Mouse (Mus musculus): ENCODE results near the gene Sorbs2. TPM values are rescaled to one million over a fixed set of nuclear protein-coding genes. Genes with fewer than 3 reads are reported as not detected.

The Sorbs2 gene
- polyA plus RNA-seq, 1 experiment from 2014 or later, result 32.2 TPM

GRCm38 (mm10) chr8:45554627-45555026 is 47.0 kb downstream of the Sorbs2 start:
- 60% methylated on average over 4 of the region's 4 CpGs for WGBS
- DNase-seq (ENCODE audit: low spot score) (peak; percentile 8), ATAC-seq (ENCODE audit: low read depth) (no peak)
- Histone ChIP-seq H3K4me1 (ENCODE audit: control insufficient read depth, insufficient read depth, low read length) (no peaks in the 10 kb centered on the region), H3K4me3 (ENCODE audit: low read depth, low read length) (no peak overlapping the region), H3K27me3 (replicated peaks; ENCODE audit: control insufficient read depth, insufficient read depth, low read length) (no peaks in the 10 kb centered on the region), H3K4me2 (ENCODE audit: low read depth, low read length) (no peak overlapping the region), H3K9me3 (ENCODE audit: control insufficient read depth, low read length) (no peaks in the 10 kb centered on the region), H3K36me3 (ENCODE audit: control insufficient read depth, insufficient read depth, low read length) (no peaks in the 10 kb centered on the region), H3K27ac (replicated peaks; ENCODE audit: low read depth, low read length) (no peak overlapping the region), H3K9ac (ENCODE audit: low read depth, low read length) (no peak overlapping the region)

GRCm38 (mm10) chr8:45557936-45558335 is 50.3 kb downstream of the Sorbs2 start:
- no peak overlapping the region for H3K4me3 ChIP-seq (ENCODE audit: low read depth, low read length)
- H3K9me3 ChIP-seq (ENCODE audit: control insufficient read depth, low read length), result no peaks in the 10 kb centered on the region
- no peak overlapping the region for H3K27ac ChIP-seq (replicated peaks; ENCODE audit: low read depth, low read length)
- H3K27me3 ChIP-seq (replicated peaks; ENCODE audit: control insufficient read depth, insufficient read depth, low read length), result no peaks in the 10 kb centered on the region
- no peaks in the 10 kb centered on the region for H3K36me3 ChIP-seq (ENCODE audit: control insufficient read depth, insufficient read depth, low read length)
- DNase-seq (ENCODE audit: low spot score) (peak; percentile 75), ATAC-seq (ENCODE audit: low read depth) (peak; percentile 89; the same call in 1 of the 2 replicates)
- no peaks in the 10 kb centered on the region for H3K4me1 ChIP-seq (ENCODE audit: control insufficient read depth, insufficient read depth, low read length)
- H3K9ac ChIP-seq (ENCODE audit: low read depth, low read length), result no peak overlapping the region
- no peak overlapping the region for H3K4me2 ChIP-seq (ENCODE audit: low read depth, low read length)
- 47% methylated on average over 3 of the region's 3 CpGs for WGBS

GRCm38 (mm10) chr8:45558426-45558825 is 50.8 kb downstream of the Sorbs2 start:
- H3K4me3 ChIP-seq (ENCODE audit: low read depth, low read length), result no peak overlapping the region
- no peaks in the 10 kb centered on the region for H3K36me3 ChIP-seq (ENCODE audit: control insufficient read depth, insufficient read depth, low read length)
- no peaks in the 10 kb centered on the region for H3K4me1 ChIP-seq (ENCODE audit: control insufficient read depth, insufficient read depth, low read length)
- no peak overlapping the region for H3K9ac ChIP-seq (ENCODE audit: low read depth, low read length)
- 80% methylated on average over 5 of the region's 5 CpGs for WGBS
- DNase-seq (ENCODE audit: low spot score), result no peak
- no peaks in the 10 kb centered on the region for H3K27me3 ChIP-seq (replicated peaks; ENCODE audit: control insufficient read depth, insufficient read depth, low read length)
- no peaks in the 10 kb centered on the region for H3K9me3 ChIP-seq (ENCODE audit: control insufficient read depth, low read length)
- no peak for ATAC-seq (ENCODE audit: low read depth)
- H3K4me2 ChIP-seq (ENCODE audit: low read depth, low read length), result no peak overlapping the region
- no peak overlapping the region for H3K27ac ChIP-seq (replicated peaks; ENCODE audit: low read depth, low read length)

- ATAC-seq (ENCODE audit: low read depth) (no peak), DNase-seq (ENCODE audit: low spot score) (no peak)
- Histone ChIP-seq H3K27me3 (replicated peaks; ENCODE audit: control insufficient read depth, insufficient read depth, low read length) (no peaks in the 10 kb centered on the region), H3K4me3 (ENCODE audit: low read depth, low read length) (no peak overlapping the region), H3K4me1 (ENCODE audit: control insufficient read depth, insufficient read depth, low read length) (no peaks in the 10 kb centered on the region), H3K9me3 (ENCODE audit: control insufficient read depth, low read length) (no peaks in the 10 kb centered on the region), H3K27ac (replicated peaks; ENCODE audit: low read depth, low read length) (no peak overlapping the region), H3K4me2 (ENCODE audit: low read depth, low read length) (no peak overlapping the region), H3K9ac (ENCODE audit: low read depth, low read length) (no peak overlapping the region), H3K36me3 (ENCODE audit: control insufficient read depth, insufficient read depth, low read length) (no peaks in the 10 kb centered on the region)
- WGBS, result 87% methylated on average over 6 of the region's 6 CpGs
Measured at GRCm38 (mm10) chr8:45559176-45559820, 51.7 kb downstream of the Sorbs2 start.

GRCm38 (mm10) chr8:45565189-45565588 is 57.6 kb downstream of the Sorbs2 start:
- Histone ChIP-seq H3K4me3 (ENCODE audit: low read depth, low read length) (no peak overlapping the region), H3K4me1 (ENCODE audit: control insufficient read depth, insufficient read depth, low read length) (no peaks in the 10 kb centered on the region), H3K36me3 (ENCODE audit: control insufficient read depth, insufficient read depth, low read length) (no peaks in the 10 kb centered on the region), H3K4me2 (ENCODE audit: low read depth, low read length) (no peak overlapping the region), H3K27me3 (replicated peaks; ENCODE audit: control insufficient read depth, insufficient read depth, low read length) (no peaks in the 10 kb centered on the region), H3K9me3 (ENCODE audit: control insufficient read depth, low read length) (peaks cover 18% of the 10 kb centered on the region; the same call in 1 of the 2 replicates), H3K27ac (replicated peaks; ENCODE audit: low read depth, low read length) (no peak overlapping the region), H3K9ac (ENCODE audit: low read depth, low read length) (no peak overlapping the region)
- 80% methylated on average over 1 of the region's 1 CpGs for WGBS
- ATAC-seq (ENCODE audit: low read depth), result no peak
- no peak for DNase-seq (ENCODE audit: low spot score)

GRCm38 (mm10) chr8:45570117-45570516 is 62.5 kb downstream of the Sorbs2 start:
- no peaks in the 10 kb centered on the region for H3K4me1 ChIP-seq (ENCODE audit: control insufficient read depth, insufficient read depth, low read length)
- no peak overlapping the region for H3K9ac ChIP-seq (ENCODE audit: low read depth, low read length)
- 82% methylated on average over 4 of the region's 4 CpGs for WGBS
- H3K4me2 ChIP-seq (ENCODE audit: low read depth, low read length), result no peak overlapping the region
- no peak overlapping the region for H3K4me3 ChIP-seq (ENCODE audit: low read depth, low read length)
- no peak overlapping the region for H3K27ac ChIP-seq (replicated peaks; ENCODE audit: low read depth, low read length)
- no peak for ATAC-seq (ENCODE audit: low read depth)
- no peaks in the 10 kb centered on the region for H3K27me3 ChIP-seq (replicated peaks; ENCODE audit: control insufficient read depth, insufficient read depth, low read length)
- no peaks in the 10 kb centered on the region for H3K36me3 ChIP-seq (ENCODE audit: control insufficient read depth, insufficient read depth, low read length)
- DNase-seq (ENCODE audit: low spot score), result no peak
- H3K9me3 ChIP-seq (ENCODE audit: control insufficient read depth, low read length), result peaks cover 18% of the 10 kb centered on the region; the same call in 1 of the 2 replicates

GRCm38 (mm10) chr8:45579714-45580543 is 72.3 kb downstream of the Sorbs2 start:
- DNase-seq (ENCODE audit: low spot score) (no peak), ATAC-seq (ENCODE audit: low read depth) (no peak)
- Histone ChIP-seq H3K4me3 (ENCODE audit: low read depth, low read length) (no peak overlapping the region), H3K4me1 (ENCODE audit: control insufficient read depth, insufficient read depth, low read length) (no peaks in the 10 kb centered on the region), H3K9me3 (ENCODE audit: control insufficient read depth, low read length) (no peaks in the 10 kb centered on the region), H3K4me2 (ENCODE audit: low read depth, low read length) (no peak overlapping the region), H3K9ac (ENCODE audit: low read depth, low read length) (no peak overlapping the region), H3K27me3 (replicated peaks; ENCODE audit: control insufficient read depth, insufficient read depth, low read length) (no peaks in the 10 kb centered on the region), H3K36me3 (ENCODE audit: control insufficient read depth, insufficient read depth, low read length) (no peaks in the 10 kb centered on the region), H3K27ac (replicated peaks; ENCODE audit: low read depth, low read length) (no peak overlapping the region)
- WGBS, result 83% methylated on average over 7 of the region's 7 CpGs

GRCm38 (mm10) chr8:45580544-45580866 is 72.9 kb downstream of the Sorbs2 start:
- Histone ChIP-seq H3K9ac (ENCODE audit: low read depth, low read length) (no peak overlapping the region), H3K4me2 (ENCODE audit: low read depth, low read length) (no peak overlapping the region), H3K4me1 (ENCODE audit: control insufficient read depth, insufficient read depth, low read length) (no peaks in the 10 kb centered on the region), H3K27me3 (replicated peaks; ENCODE audit: control insufficient read depth, insufficient read depth, low read length) (no peaks in the 10 kb centered on the region), H3K9me3 (ENCODE audit: control insufficient read depth, low read length) (no peaks in the 10 kb centered on the region), H3K4me3 (ENCODE audit: low read depth, low read length) (no peak overlapping the region), H3K36me3 (ENCODE audit: control insufficient read depth, insufficient read depth, low read length) (no peaks in the 10 kb centered on the region), H3K27ac (replicated peaks; ENCODE audit: low read depth, low read length) (no peak overlapping the region)
- DNase-seq (ENCODE audit: low spot score), result no peak
- no peak for ATAC-seq (ENCODE audit: low read depth)
- WGBS, result 59% methylated on average over 3 of the region's 3 CpGs
